Mouse (Mus musculus) heart, adult 2 months (tissue): ENCODE results near the gene Slc39a11. TPM values are rescaled to one million over a fixed set of nuclear protein-coding genes. Genes with fewer than 3 reads are reported as not detected.

ENCODE experiments used
- DNase-seq, 2 experiments: peaks; one replicate each; pipeline ENCODE4 v3.0.0; 2021
- H3K27ac ChIP-seq: fragments of 200-600 bp; 2 replicates; pipeline ENCODE4 v1.8.1; 2022
- H3K27me3 ChIP-seq: fragments of 200-500 bp; 2 replicates; pipeline ENCODE4 v1.6.1; 2012; ENCODE audit warnings: mild to moderate bottlenecking, low read length, inconsistent platforms, mixed read lengths; ENCODE audit not compliant: control insufficient read depth, insufficient read depth
- H3K36me3 ChIP-seq: fragments of 200-500 bp; 2 replicates; pipeline ENCODE4 v1.6.1; 2012; ENCODE audit warnings: low read length, inconsistent platforms; ENCODE audit not compliant: control insufficient read depth, insufficient read depth
- H3K4me1 ChIP-seq: fragments of 200-500 bp; 2 replicates; pipeline ENCODE4 v1.6.1; 2011; ENCODE audit warnings: low read length; ENCODE audit not compliant: control insufficient read depth, insufficient read depth
- H3K4me3 ChIP-seq: fragments of 200-600 bp; 2 replicates; pipeline ENCODE4 v1.8.1; 2022
- H3K79me2 ChIP-seq: fragments of 200-500 bp; replicated peaks from 2 replicates; pipeline ENCODE4 v1.6.1; 2012; ENCODE audit warnings: mild to moderate bottlenecking, inconsistent platforms, low read length, moderate library complexity, mixed read lengths; ENCODE audit not compliant: control insufficient read depth, insufficient read depth
- H3K9ac ChIP-seq: fragments of 200-500 bp; 2 replicates; pipeline ENCODE4 v1.6.1; 2012; ENCODE audit warnings: low read depth, mild to moderate bottlenecking, control low read depth, inconsistent platforms, low read length, mixed read lengths
- CTCF ChIP-seq: fragments of 200-600 bp; IDR thresholded peaks from 2 replicates; pipeline ENCODE4 v1.8.1; 2022; ENCODE audit warnings: antibody characterized with exemption, mild to moderate bottlenecking, moderate library complexity
- EP300 ChIP-seq: fragments of 200-500 bp; IDR thresholded peaks from 2 replicates; pipeline ENCODE4 v1.6.1; 2011; ENCODE audit warnings: low read depth, low read length, control low read depth; ENCODE audit not compliant: insufficient read depth
- POLR2A ChIP-seq: fragments of 200-500 bp; IDR thresholded peaks from 2 replicates; pipeline ENCODE4 v1.6.1; 2011; ENCODE audit warnings: mild to moderate bottlenecking, low read depth, low read length, control low read depth; ENCODE audit not compliant: insufficient read depth
- WGBS: fragments of 180-500 bp; shearing (Covaris S2); methylation state at CpG from one replicate; pipeline ENCODE4 v1.1.7; 2018; 5-methylcytosine and 5-hydroxymethylcytosine counted together
- intact Hi-C: fragments of 180-260 bp; cut with DNase I; formaldehyde crosslinking; loops from one replicate; pipeline ENCODE4 v1.15.1; 2025
- polyA plus RNA-seq: library from polyadenylated mRNA; depleted of rRNA; stranded (reverse); fragments of >200 nt; gene quantifications from 2 replicates; pipeline ENCODE4 v1.2.3, GENCODE M21; 2012
- total RNA-seq, 2 experiments: library from RNA; stranded (reverse); gene quantifications; 2 replicates each; pipeline ENCODE4 v1.2.3; 2021

Slc39a11 gene
- total and polyA plus RNA-seq, 3 experiments, result 2.6 to 5.6 (median 2.7) TPM

GRCm38 (mm10) chr11:113538406-113538917 lies 111.4 kb downstream of the Slc39a11 start:
- TF ChIP-seq POLR2A (no peak), CTCF (no peak), EP300 (no peak)
- no peak for DNase-seq
- WGBS, result 95% methylated on average over 4 of the region's 4 CpGs

GRCm38 (mm10) chr11:113537715-113538114 lies 112.2 kb downstream of the Slc39a11 start:
- no peaks in the 10 kb centered on the region for H3K36me3 ChIP-seq
- no peak overlapping the region for H3K9ac ChIP-seq
- no peaks in the 10 kb centered on the region for H3K4me1 ChIP-seq
- TF ChIP-seq EP300, result no peak
- H3K27me3 ChIP-seq, result no peaks in the 10 kb centered on the region
- intact Hi-C loops, result no loop called here
- H3K4me3 ChIP-seq, result no peak overlapping the region
- H3K27ac ChIP-seq, result no peak overlapping the region
- DNase-seq, result no peak
- H3K79me2 ChIP-seq, result no peaks in the 10 kb centered on the region
- WGBS, result 83% methylated on average over 7 of the region's 7 CpGs

More at GRCm38 (mm10) chr11:113538406-113538917, 111.4 kb downstream of the Slc39a11 start:
- Histone ChIP-seq H3K4me1 (no peaks in the 10 kb centered on the region), H3K36me3 (no peaks in the 10 kb centered on the region), H3K27ac (no peak overlapping the region), H3K79me2 (no peaks in the 10 kb centered on the region), H3K9ac (no peak overlapping the region), H3K4me3 (no peak overlapping the region), H3K27me3 (no peaks in the 10 kb centered on the region)
- intact Hi-C loops, result no loop called here

GRCm38 (mm10) chr11:113537199-113537586 lies 112.7 kb downstream of the Slc39a11 start:
- no peak for DNase-seq
- intact Hi-C loops, result no loop called here
- Histone ChIP-seq H3K4me3 (no peak overlapping the region), H3K4me1 (no peaks in the 10 kb centered on the region), H3K27me3 (no peaks in the 10 kb centered on the region), H3K9ac (no peak overlapping the region), H3K79me2 (no peaks in the 10 kb centered on the region), H3K27ac (no peak overlapping the region), H3K36me3 (no peaks in the 10 kb centered on the region)
- TF ChIP-seq POLR2A (no peak), EP300 (no peak), CTCF (no peak)
- 71% methylated on average over 8 of the region's 8 CpGs for WGBS

- Histone ChIP-seq H3K27ac (no peak overlapping the region), H3K4me1 (no peaks in the 10 kb centered on the region), H3K27me3 (no peaks in the 10 kb centered on the region), H3K79me2 (no peaks in the 10 kb centered on the region), H3K4me3 (no peak overlapping the region), H3K9ac (no peak overlapping the region), H3K36me3 (no peaks in the 10 kb centered on the region)
- intact Hi-C loops, result no loop called here
- 68% methylated on average over 16 of the region's 16 CpGs for WGBS
- TF ChIP-seq EP300 (no peak), POLR2A (no peak), CTCF (no peak)
- DNase-seq, result no peak
Observed at GRCm38 (mm10) chr11:113536308-113537198, 113.3 kb downstream of the Slc39a11 start.

GRCm38 (mm10) chr11:113534341-113534740 lies 115.5 kb downstream of the Slc39a11 start:
- intact Hi-C loops, result no loop called here
- Histone ChIP-seq H3K27ac (no peak overlapping the region), H3K36me3 (no peaks in the 10 kb centered on the region), H3K79me2 (no peaks in the 10 kb centered on the region), H3K27me3 (no peaks in the 10 kb centered on the region), H3K4me3 (no peak overlapping the region), H3K9ac (no peak overlapping the region), H3K4me1 (no peaks in the 10 kb centered on the region)
- TF ChIP-seq POLR2A (no peak), CTCF (no peak), EP300 (no peak)
- 79% methylated on average over 11 of the region's 11 CpGs for WGBS
- no peak for DNase-seq

GRCm38 (mm10) chr11:113533931-113534330 lies 115.9 kb downstream of the Slc39a11 start:
- no peak for TF ChIP-seq CTCF
- no peak for TF ChIP-seq EP300
- no peak for TF ChIP-seq POLR2A
- 59% methylated on average over 7 of the region's 7 CpGs for WGBS

More at GRCm38 (mm10) chr11:113533931-113534330, 115.9 kb downstream of the Slc39a11 start:
- Histone ChIP-seq H3K4me1 (no peaks in the 10 kb centered on the region), H3K36me3 (no peaks in the 10 kb centered on the region), H3K27ac (no peak overlapping the region), H3K4me3 (no peak overlapping the region), H3K79me2 (no peaks in the 10 kb centered on the region), H3K9ac (no peak overlapping the region), H3K27me3 (no peaks in the 10 kb centered on the region)
- DNase-seq, result no peak
- intact Hi-C loops, result no loop called here
